Mouse (Mus musculus) kidney, embryonic 15.5 days (tissue): ENCODE measurements around the gene Gm21860. TPM values are rescaled to one million over a fixed set of nuclear protein-coding genes. Genes with fewer than 3 reads are reported as not detected.
"Not testable (repeated sequence)": the region's sequence is repeated elsewhere in the genome, so short reads cannot be mapped to it uniquely, and the experiment has no call there.

Experiments
- ATAC-seq: fragments of 200-750 bp; cut with Nextera tagmentation; replicated peaks from 2 replicates; pipeline ENCODE4 v1.8.0; 2017; ENCODE audit warnings: moderate TSS enrichment; ENCODE audit not compliant: low FRiP score
- H3K27ac ChIP-seq: fragments of 300-500 bp; sonication (generic); 2 replicates; pipeline ENCODE4 v1.5.1; 2015; ENCODE audit warnings: mild to moderate bottlenecking, inconsistent platforms
- H3K27me3 ChIP-seq: fragments of 300-500 bp; sonication (generic); 2 replicates; pipeline ENCODE4 v1.6.1; 2015; ENCODE audit warnings: inconsistent platforms
- H3K36me3 ChIP-seq: fragments of 300-500 bp; sonication (generic); 2 replicates; pipeline ENCODE4 v1.6.1; 2015; ENCODE audit warnings: inconsistent platforms
- H3K4me1 ChIP-seq: fragments of 300-500 bp; sonication (generic); 2 replicates; pipeline ENCODE4 v1.6.1; 2015; ENCODE audit warnings: inconsistent platforms
- H3K4me2 ChIP-seq: fragments of 300-500 bp; sonication (generic); 2 replicates; pipeline ENCODE4 v1.6.1; 2015; ENCODE audit warnings: moderate library complexity, mild to moderate bottlenecking, inconsistent platforms
- H3K4me3 ChIP-seq: fragments of 300-500 bp; sonication (generic); replicated peaks from 2 replicates; pipeline ENCODE4 v1.5.1; 2015; ENCODE audit warnings: mild to moderate bottlenecking, inconsistent platforms
- H3K9ac ChIP-seq: fragments of 300-500 bp; sonication (generic); 2 replicates; pipeline ENCODE4 v1.6.1; 2015; ENCODE audit warnings: mild to moderate bottlenecking, inconsistent platforms
- H3K9me3 ChIP-seq: fragments of 300-500 bp; sonication (generic); replicated peaks from 2 replicates; pipeline ENCODE4 v1.6.1; 2016; ENCODE audit warnings: inconsistent platforms
- WGBS: fragments of 180-500 bp; shearing (Covaris S2); methylation state at CpG from one replicate; pipeline ENCODE4 v1.1.7; 2015; ENCODE audit warnings: mixed read lengths; 5-methylcytosine and 5-hydroxymethylcytosine counted together
- polyA plus RNA-seq: library from polyadenylated mRNA; unstranded; fragments of >200 nt; fragmentation: Nextera tagmentation; extraction: Ambion mirVana; gene quantifications from 2 replicates; pipeline ENCODE4 v1.2.1, GENCODE M21; 2015

Gene Gm21860
- polyA plus RNA-seq, 1 experiment from 2014 or later: not detected

DNA sequence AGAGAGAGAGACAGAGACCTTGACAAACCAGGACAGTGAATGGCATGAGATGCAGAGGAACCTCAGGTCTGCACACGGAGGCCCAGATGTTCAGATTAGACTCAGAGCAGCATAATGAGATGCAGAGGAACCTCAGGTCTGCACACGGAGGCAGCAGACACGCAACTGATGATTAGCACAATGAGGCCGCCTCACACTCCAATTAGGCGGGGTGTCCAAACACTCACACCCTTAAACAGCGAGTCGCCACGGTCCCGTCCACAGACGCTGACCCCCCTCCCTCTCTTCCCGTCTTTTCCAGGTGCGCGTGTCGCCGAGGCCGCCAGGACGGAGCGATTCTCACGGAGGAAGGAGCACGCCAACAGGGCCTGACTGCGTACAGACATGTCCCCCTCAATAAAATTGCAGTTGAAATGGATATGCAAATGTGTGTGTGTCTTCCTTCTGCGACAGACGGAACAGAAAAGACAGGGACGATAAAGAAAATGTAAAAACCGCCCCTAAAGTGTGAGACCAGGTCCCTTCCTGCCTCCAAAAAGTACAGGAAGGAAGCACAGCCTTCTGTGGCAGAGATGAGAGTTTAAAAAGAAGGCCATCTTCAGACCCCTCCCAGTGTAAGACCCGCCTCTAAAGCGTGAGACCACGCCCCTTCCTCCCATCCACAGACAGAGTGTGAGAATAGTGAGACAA is 15.6 kb downstream of the Gm21860 start:
- ATAC-seq: peak; percentile 23
- not testable (repeated sequence) for H3K27ac ChIP-seq, H3K4me2 ChIP-seq, H3K4me1 ChIP-seq, H3K9ac ChIP-seq, H3K27me3 ChIP-seq, H3K4me3 ChIP-seq
- Histone ChIP-seq H3K9me3 (peaks cover 38% of the 10 kb centered on the region), H3K36me3 (peaks cover 42% of the 10 kb centered on the region)
- 73% methylated on average over 28 of the region's 28 CpGs for WGBS

- ATAC-seq: no peak
- Histone ChIP-seq H3K4me3 (no peak overlapping the region), H3K9ac (no peak overlapping the region), H3K4me1 (no peaks in the 10 kb centered on the region), H3K27ac (no peak overlapping the region), H3K36me3 (peaks cover 42% of the 10 kb centered on the region), H3K27me3 (no peaks in the 10 kb centered on the region), H3K9me3 (peaks cover 38% of the 10 kb centered on the region), H3K4me2 (no peak overlapping the region)
- 93% methylated on average over 1 of the region's 1 CpGs for WGBS
Measured at GRCm38 (mm10) chrY:90738431-90738680, 16.3 kb downstream of the Gm21860 start.

GRCm38 (mm10) chrY:90737606-90738430 is 16.8 kb downstream of the Gm21860 start:
- WGBS: 61% methylated on average over 4 of the region's 7 CpGs
- Histone ChIP-seq H3K36me3 (peaks cover 41% of the 10 kb centered on the region), H3K4me2 (no peak overlapping the region), H3K27me3 (no peaks in the 10 kb centered on the region), H3K9me3 (peaks cover 36% of the 10 kb centered on the region), H3K4me1 (no peaks in the 10 kb centered on the region), H3K27ac (no peak overlapping the region), H3K9ac (no peak overlapping the region), H3K4me3 (no peak overlapping the region)
- ATAC-seq: no peak

DNA sequence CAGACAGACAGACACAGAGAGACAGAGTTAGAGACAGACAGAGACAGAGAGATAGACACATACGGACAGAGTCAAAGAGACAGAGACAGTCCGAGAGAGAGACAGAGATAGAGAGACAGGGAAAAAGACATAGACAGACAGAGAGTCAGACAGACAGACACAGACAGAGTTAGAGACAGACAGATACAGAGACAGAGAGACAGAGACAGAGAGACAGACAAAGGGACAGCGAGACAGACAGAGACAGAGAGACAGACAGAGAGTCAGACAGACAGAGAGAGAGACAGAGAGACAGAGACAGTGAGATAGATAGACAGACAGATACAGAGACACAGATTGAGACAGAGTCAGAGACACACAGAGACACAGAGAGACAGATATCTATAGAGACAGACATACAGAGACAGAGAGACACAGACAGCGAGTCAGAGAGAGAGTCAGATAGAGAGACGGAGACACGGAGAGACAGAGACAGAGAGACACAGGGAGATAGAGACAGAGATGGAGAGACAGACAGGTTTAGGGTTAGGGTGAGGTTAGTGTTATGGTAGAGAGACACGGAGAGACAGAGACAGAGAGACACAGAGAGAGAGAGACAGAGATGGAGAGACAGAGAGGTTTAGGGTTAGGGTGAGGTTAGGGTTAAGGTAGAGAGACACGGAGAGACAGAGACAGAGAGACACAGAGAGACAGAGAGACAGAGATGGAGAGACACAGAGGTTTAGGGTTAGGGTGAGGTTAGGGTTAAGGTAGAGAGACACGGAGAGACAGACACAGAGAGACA is 18.2 kb downstream of the Gm21860 start:
- H3K27ac ChIP-seq, H3K27me3 ChIP-seq, H3K4me1 ChIP-seq, H3K9ac ChIP-seq, H3K4me3 ChIP-seq, ATAC-seq, H3K4me2 ChIP-seq: not testable (repeated sequence)
- Histone ChIP-seq H3K36me3 (peaks cover 27% of the 10 kb centered on the region), H3K9me3 (peaks cover 22% of the 10 kb centered on the region)
- WGBS: 84% methylated on average over 6 of the region's 9 CpGs

GRCm38 (mm10) chrY:90735181-90735895 is 19.3 kb downstream of the Gm21860 start:
- not testable (repeated sequence) for ATAC-seq, H3K9ac ChIP-seq, H3K27ac ChIP-seq, H3K4me2 ChIP-seq, H3K27me3 ChIP-seq, H3K4me1 ChIP-seq, H3K4me3 ChIP-seq
- WGBS: 74% methylated on average over 5 of the region's 5 CpGs
- Histone ChIP-seq H3K9me3 (peaks cover 16% of the 10 kb centered on the region), H3K36me3 (peaks cover 19% of the 10 kb centered on the region)

DNA sequence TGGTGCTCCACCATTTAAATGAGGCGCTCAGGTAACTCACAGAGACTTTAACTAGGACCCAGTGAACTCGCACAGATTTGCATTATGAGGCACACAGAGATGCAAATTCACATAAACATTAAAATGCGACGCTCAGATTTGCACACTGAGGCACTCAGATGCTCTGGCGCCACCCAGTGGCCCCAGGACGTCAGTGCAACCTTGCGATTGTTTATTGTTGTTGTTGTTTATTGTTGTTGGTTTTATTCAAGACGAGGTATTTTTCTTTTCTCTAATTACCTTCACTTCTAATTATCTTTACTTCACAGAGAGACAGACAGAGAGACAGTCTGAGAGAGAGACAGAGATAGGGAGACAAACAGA is 20.3 kb downstream of the Gm21860 start:
- not testable (repeated sequence) for H3K27me3 ChIP-seq, H3K4me3 ChIP-seq, H3K9ac ChIP-seq, ATAC-seq, H3K9me3 ChIP-seq, H3K27ac ChIP-seq, H3K4me1 ChIP-seq, H3K36me3 ChIP-seq, H3K4me2 ChIP-seq
- WGBS: 62% methylated on average over 8 of the region's 8 CpGs

GRCm38 (mm10) chrY:90733656-90734333 is 20.8 kb downstream of the Gm21860 start:
- H3K9me3 ChIP-seq, ATAC-seq, H3K27ac ChIP-seq, H3K36me3 ChIP-seq, H3K9ac ChIP-seq, H3K4me1 ChIP-seq, H3K4me2 ChIP-seq, H3K27me3 ChIP-seq, H3K4me3 ChIP-seq: not testable (repeated sequence)
- 89% methylated on average over 9 of the region's 9 CpGs for WGBS

DNA sequence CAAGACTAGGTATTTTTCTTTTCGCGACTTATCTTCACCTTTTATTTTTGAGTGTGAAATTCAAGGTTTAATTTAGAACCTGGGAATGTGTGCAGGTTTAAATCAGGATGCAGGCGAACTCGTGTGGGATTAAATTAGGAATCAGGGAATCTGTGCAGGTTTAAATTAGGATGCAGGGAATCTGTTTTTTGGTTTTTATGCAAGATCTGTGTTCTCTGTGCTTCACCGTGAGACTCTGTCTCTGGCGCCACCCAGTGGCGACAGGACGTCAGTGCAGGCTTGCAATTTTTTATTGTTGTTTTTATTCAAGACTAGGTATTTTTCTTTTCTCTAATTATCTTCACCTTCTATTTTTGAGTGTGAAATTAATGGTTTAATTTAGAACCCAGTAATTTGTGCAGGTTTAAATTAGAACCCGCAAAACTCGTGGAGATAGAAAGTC is 22.5 kb downstream of the Gm21860 start:
- H3K4me3 ChIP-seq, H3K9me3 ChIP-seq, H3K9ac ChIP-seq, H3K36me3 ChIP-seq, H3K4me1 ChIP-seq, H3K27me3 ChIP-seq, H3K4me2 ChIP-seq, ATAC-seq, H3K27ac ChIP-seq: not testable (repeated sequence)
- WGBS: 58% methylated on average over 10 of the region's 10 CpGs

DNA sequence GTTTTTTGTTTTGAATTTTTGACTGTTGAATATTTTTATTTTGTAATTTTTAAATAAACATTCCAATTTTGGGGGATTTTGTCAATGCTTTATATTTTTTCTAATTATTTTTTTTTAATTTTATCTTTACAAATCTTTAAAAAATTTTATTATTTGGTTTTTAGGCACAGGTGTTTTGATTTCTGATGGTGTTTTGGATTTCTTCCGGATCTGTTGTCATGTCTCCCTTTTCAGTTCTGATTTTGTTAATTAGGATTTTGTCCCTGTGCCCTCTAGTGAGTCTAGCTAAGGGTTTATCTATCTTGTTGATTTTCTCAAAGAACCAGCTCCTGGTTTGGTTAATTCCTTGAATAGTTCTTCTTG is 23.0 kb downstream of the Gm21860 start:
- H3K27ac ChIP-seq, H3K4me2 ChIP-seq, H3K4me1 ChIP-seq, H3K4me3 ChIP-seq, H3K9me3 ChIP-seq, H3K27me3 ChIP-seq, H3K9ac ChIP-seq, H3K36me3 ChIP-seq, ATAC-seq: not testable (repeated sequence)
- 54% methylated on average over 1 of the region's 1 CpGs for WGBS

GRCm38 (mm10) chrY:90730908-90731592 is 23.6 kb downstream of the Gm21860 start:
- not testable (repeated sequence) for H3K27me3 ChIP-seq, H3K4me3 ChIP-seq, H3K4me1 ChIP-seq, H3K4me2 ChIP-seq, H3K9me3 ChIP-seq, H3K9ac ChIP-seq, H3K36me3 ChIP-seq, H3K27ac ChIP-seq
- ATAC-seq: peak; percentile 95
- WGBS: 66% methylated on average over 20 of the region's 20 CpGs

- WGBS: 62% methylated on average over 12 of the region's 12 CpGs
- not testable (repeated sequence) for H3K4me1 ChIP-seq, ATAC-seq, H3K27me3 ChIP-seq, H3K4me2 ChIP-seq, H3K4me3 ChIP-seq, H3K9ac ChIP-seq, H3K9me3 ChIP-seq, H3K27ac ChIP-seq, H3K36me3 ChIP-seq
Measured at GRCm38 (mm10) chrY:90729816-90730303, 24.8 kb downstream of the Gm21860 start.
